Mouse (Mus musculus): ENCODE results near the gene Mdga1. TPM values are rescaled to one million over a fixed set of nuclear protein-coding genes. Genes with fewer than 3 reads are reported as not detected.

The Mdga1 gene
- polyA plus RNA-seq (2011; ENCODE audit: insufficient read depth, insufficient read length, low replicate concordance, missing spikeins) = 3.2 and 4.5 TPM in 2 replicates

GRCm38 (mm10) chr17:29970037-29970555 lies at the start of gene Mdga1:
Gene Mdga1 (minus strand): TSS chr17:29970087.
- 82% methylated on average over 7 of the region's 7 CpGs for WGBS
- Histone ChIP-seq H3K4me1 (ENCODE audit: control insufficient read depth, insufficient read depth, low read length) (no peaks in the 10 kb centered on the region), H3K27ac (ENCODE audit: control insufficient read depth, insufficient read depth, low read depth, low read length, poor library complexity) (no peak within 1 kb of the TSS), H3K4me3 (replicated peaks; ENCODE audit: control insufficient read depth, low read depth, low read length) (no peak within 1 kb of the TSS)
- TF ChIP-seq CTCF (IDR thresholded peaks at IDR 0.05; ENCODE audit: control insufficient read depth, insufficient read depth, low read length) (no peak), POLR2A (IDR thresholded peaks at IDR 0.05; ENCODE audit: borderline replicate concordance, control insufficient read depth, low read depth, low read length) (no peak)

GRCm38 (mm10) chr17:30018927-30019610 lies 49.2 kb upstream of the Mdga1 start:
- no peak overlapping the region for H3K4me3 ChIP-seq (replicated peaks; ENCODE audit: control insufficient read depth, low read depth, low read length)
- H3K27ac ChIP-seq (ENCODE audit: control insufficient read depth, insufficient read depth, low read depth, low read length, poor library complexity) = no peak overlapping the region
- whole genome bisulfite sequencing = 82% methylated on average over 12 of the region's 12 CpGs
- TF ChIP-seq POLR2A (IDR thresholded peaks at IDR 0.05; ENCODE audit: borderline replicate concordance, control insufficient read depth, low read depth, low read length) (no peak), CTCF (IDR thresholded peaks at IDR 0.05; ENCODE audit: control insufficient read depth, insufficient read depth, low read length) (no peak)
- no peaks in the 10 kb centered on the region; the same call in 1 of the 2 replicates for H3K4me1 ChIP-seq (ENCODE audit: control insufficient read depth, insufficient read depth, low read length)

- Histone ChIP-seq H3K4me1 (ENCODE audit: control insufficient read depth, insufficient read depth, low read length) (no peaks in the 10 kb centered on the region; the same call in 1 of the 2 replicates), H3K27ac (ENCODE audit: control insufficient read depth, insufficient read depth, low read depth, low read length, poor library complexity) (no peak overlapping the region), H3K4me3 (replicated peaks; ENCODE audit: control insufficient read depth, low read depth, low read length) (no peak overlapping the region)
- 85% methylated on average over 4 of the region's 4 CpGs for WGBS
- TF ChIP-seq POLR2A (IDR thresholded peaks at IDR 0.05; ENCODE audit: borderline replicate concordance, control insufficient read depth, low read depth, low read length) = no peak
- no peak for TF ChIP-seq CTCF (IDR thresholded peaks at IDR 0.05; ENCODE audit: control insufficient read depth, insufficient read depth, low read length)
Measured at GRCm38 (mm10) chr17:30014660-30015059, 44.8 kb upstream of the Mdga1 start.

- peaks cover 4% of the 10 kb centered on the region; the same call in 1 of the 2 replicates for H3K4me1 ChIP-seq (ENCODE audit: control insufficient read depth, insufficient read depth, low read length)
- TF ChIP-seq POLR2A (IDR thresholded peaks at IDR 0.05; ENCODE audit: borderline replicate concordance, control insufficient read depth, low read depth, low read length) (no peak), CTCF (IDR thresholded peaks at IDR 0.05; ENCODE audit: control insufficient read depth, insufficient read depth, low read length) (no peak)
- no peak overlapping the region for H3K27ac ChIP-seq (ENCODE audit: control insufficient read depth, insufficient read depth, low read depth, low read length, poor library complexity)
- no peak overlapping the region for H3K4me3 ChIP-seq (replicated peaks; ENCODE audit: control insufficient read depth, low read depth, low read length)
Measured at GRCm38 (mm10) chr17:30008392-30008791, 38.5 kb upstream of the Mdga1 start.

- Histone ChIP-seq H3K27ac (ENCODE audit: control insufficient read depth, insufficient read depth, low read depth, low read length, poor library complexity) (no peak overlapping the region), H3K4me3 (replicated peaks; ENCODE audit: control insufficient read depth, low read depth, low read length) (no peak overlapping the region), H3K4me1 (ENCODE audit: control insufficient read depth, insufficient read depth, low read length) (peaks cover 4% of the 10 kb centered on the region; the same call in 1 of the 2 replicates)
- 77% methylated on average over 6 of the region's 6 CpGs for WGBS
- TF ChIP-seq CTCF (IDR thresholded peaks at IDR 0.05; ENCODE audit: control insufficient read depth, insufficient read depth, low read length) (no peak), POLR2A (IDR thresholded peaks at IDR 0.05; ENCODE audit: borderline replicate concordance, control insufficient read depth, low read depth, low read length) (no peak)
Measured at GRCm38 (mm10) chr17:30007883-30008282, 38.0 kb upstream of the Mdga1 start.

GRCm38 (mm10) chr17:30006877-30007276 lies 37.0 kb upstream of the Mdga1 start:
- no peak overlapping the region for H3K27ac ChIP-seq (ENCODE audit: control insufficient read depth, insufficient read depth, low read depth, low read length, poor library complexity)
- peaks cover 4% of the 10 kb centered on the region; the same call in 1 of the 2 replicates for H3K4me1 ChIP-seq (ENCODE audit: control insufficient read depth, insufficient read depth, low read length)
- TF ChIP-seq CTCF (IDR thresholded peaks at IDR 0.05; ENCODE audit: control insufficient read depth, insufficient read depth, low read length) = no peak
- TF ChIP-seq POLR2A (IDR thresholded peaks at IDR 0.05; ENCODE audit: borderline replicate concordance, control insufficient read depth, low read depth, low read length) = no peak
- 77% methylated on average over 2 of the region's 2 CpGs for WGBS
- H3K4me3 ChIP-seq (replicated peaks; ENCODE audit: control insufficient read depth, low read depth, low read length) = no peak overlapping the region

GRCm38 (mm10) chr17:30005451-30005941 lies 35.6 kb upstream of the Mdga1 start:
- WGBS = under 1% methylated on average over 19 of the region's 19 CpGs
- H3K27ac ChIP-seq (ENCODE audit: control insufficient read depth, insufficient read depth, low read depth, low read length, poor library complexity) = peak overlapping the region; percentile 86

GRCm38 (mm10) chr17:30005103-30005443 lies 35.2 kb upstream of the Mdga1 start:
- peak overlapping the region; percentile 86; the same call in 1 of the 2 replicates for H3K27ac ChIP-seq (ENCODE audit: control insufficient read depth, insufficient read depth, low read depth, low read length, poor library complexity)

More at GRCm38 (mm10) chr17:30005451-30005941, 35.6 kb upstream of the Mdga1 start:
- no peak for TF ChIP-seq POLR2A (IDR thresholded peaks at IDR 0.05; ENCODE audit: borderline replicate concordance, control insufficient read depth, low read depth, low read length)
- no peak for TF ChIP-seq CTCF (IDR thresholded peaks at IDR 0.05; ENCODE audit: control insufficient read depth, insufficient read depth, low read length)
- Histone ChIP-seq H3K4me3 (replicated peaks; ENCODE audit: control insufficient read depth, low read depth, low read length) (peak overlapping the region; percentile 93), H3K4me1 (ENCODE audit: control insufficient read depth, insufficient read depth, low read length) (peaks cover 4% of the 10 kb centered on the region; the same call in 1 of the 2 replicates)

More at GRCm38 (mm10) chr17:30005103-30005443, 35.2 kb upstream of the Mdga1 start:
- H3K4me3 ChIP-seq (replicated peaks; ENCODE audit: control insufficient read depth, low read depth, low read length) = peak overlapping the region; percentile 93
- no peak for TF ChIP-seq POLR2A (IDR thresholded peaks at IDR 0.05; ENCODE audit: borderline replicate concordance, control insufficient read depth, low read depth, low read length)
- TF ChIP-seq CTCF (IDR thresholded peaks at IDR 0.05; ENCODE audit: control insufficient read depth, insufficient read depth, low read length) = no peak
- WGBS = under 1% methylated on average over 41 of the region's 47 CpGs
- H3K4me1 ChIP-seq (ENCODE audit: control insufficient read depth, insufficient read depth, low read length) = peaks cover 4% of the 10 kb centered on the region; the same call in 1 of the 2 replicates
